In genomic region chr5:65599681-65600080, GRCm38 (mm10) we compare ENCODE assay signal across 32 mouse cellular contexts.
"Had no signal": no experiment of that assay in that cellular context is flagged by ENCODE, and none has a peak within 500 bp of the region (broad histone marks: within the 10 kb centered on the region; RNA-seq: fewer than 3 reads in every experiment).

No protein-coding gene starts in this region.

- H3K9ac ChIP-seq: limb, embryonic 12.5 days; limb, embryonic 13.5 days; limb, embryonic 15.5 days; liver, embryonic 12.5 days; liver, embryonic 13.5 days; liver, embryonic 14.5 days; liver, embryonic 15.5 days; liver, postnatal 0 days; lung, embryonic 14.5 days; lung, embryonic 15.5 days; midbrain, embryonic 12.5 days; midbrain, embryonic 13.5 days; midbrain, embryonic 15.5 days; neural tube, embryonic 12.5 days had no signal

- H3K27me3 ChIP-seq: limb, embryonic 12.5 days; limb, embryonic 13.5 days; limb, embryonic 15.5 days; liver, embryonic 12.5 days; liver, embryonic 13.5 days; liver, embryonic 15.5 days; lung, embryonic 15.5 days; megakaryocyte, embryonic 14.5 days; midbrain, embryonic 12.5 days; midbrain, embryonic 13.5 days; midbrain, embryonic 15.5 days; neural tube, embryonic 12.5 days had no signal

- ATAC-seq: liver, embryonic 12.5 days; liver, postnatal 0 days; lung, postnatal 0 days; midbrain, embryonic 13.5 days; midbrain, embryonic 15.5 days; midbrain, embryonic 16.5 days had no signal

- H3K9me3 ChIP-seq: limb, embryonic 10.5 days; limb, embryonic 12.5 days; limb, embryonic 13.5 days; limb, embryonic 15.5 days; liver, embryonic 12.5 days; liver, embryonic 13.5 days; liver, embryonic 15.5 days; lung, embryonic 15.5 days; megakaryocyte, embryonic 14.5 days; midbrain, embryonic 10.5 days; midbrain, embryonic 12.5 days; midbrain, embryonic 13.5 days; midbrain, embryonic 15.5 days; neural tube, embryonic 12.5 days had no signal

- H3K4me1 ChIP-seq: limb, embryonic 10.5 days; limb, embryonic 12.5 days; limb, embryonic 13.5 days; limb, embryonic 15.5 days; liver, embryonic 12.5 days; liver, embryonic 13.5 days; liver, embryonic 15.5 days; lung, embryonic 15.5 days; midbrain, embryonic 10.5 days; midbrain, embryonic 12.5 days; midbrain, embryonic 13.5 days; midbrain, embryonic 15.5 days; neural tube, embryonic 12.5 days had no signal

- H3K4me3 ChIP-seq: left cerebral cortex, adult 2 months; limb, embryonic 10.5 days; limb, embryonic 12.5 days; limb, embryonic 13.5 days; limb, embryonic 15.5 days; liver, embryonic 12.5 days; liver, embryonic 13.5 days; liver, embryonic 15.5 days; lung, embryonic 15.5 days; megakaryocyte, embryonic 14.5 days; midbrain, embryonic 10.5 days; midbrain, embryonic 12.5 days; midbrain, embryonic 13.5 days; midbrain, embryonic 15.5 days; myocyte; neural tube, embryonic 12.5 days had no signal

- H3K27ac ChIP-seq: left cerebral cortex, adult 2 months; limb, embryonic 10.5 days; limb, embryonic 12.5 days; limb, embryonic 13.5 days; limb, embryonic 15.5 days; liver, embryonic 12.5 days; liver, embryonic 13.5 days; liver, embryonic 14.5 days; liver, embryonic 15.5 days; lung, embryonic 15.5 days; macrophage; midbrain, embryonic 10.5 days; midbrain, embryonic 12.5 days; midbrain, embryonic 13.5 days; midbrain, embryonic 15.5 days; neural tube, embryonic 12.5 days had no signal

- DNase-seq: left cerebral cortex, postnatal 4 days; liver; liver, embryonic 13.5 days; liver, postnatal 0 days; lung, adult 18-20 months; lung, adult 2 months; lung, embryonic 14.5 days; lung, postnatal 10 days; lung, postnatal 14 days; lung, postnatal 36 days; lung, postnatal 4 days; midbrain, embryonic 14.5 days had no signal

- H3K4me2 ChIP-seq: limb, embryonic 12.5 days; limb, embryonic 13.5 days; limb, embryonic 15.5 days; liver, embryonic 12.5 days; liver, embryonic 13.5 days; liver, embryonic 15.5 days; lung, embryonic 14.5 days; lung, embryonic 15.5 days; midbrain, embryonic 11.5 days; midbrain, embryonic 12.5 days; midbrain, embryonic 13.5 days; midbrain, embryonic 15.5 days; neural tube, embryonic 12.5 days had no signal
